Mouse (Mus musculus): Measurements from ENCODE around the gene Prrc2b.

- TF ChIP-seq CTCF (IDR thresholded peaks at IDR 0.05; ENCODE audit: low read depth, low read length) (no peak), POLR2A (IDR thresholded peaks at IDR 0.05; ENCODE audit: extremely low read depth, insufficient read depth, low read length) (no peak)
Observed at GRCm38 (mm10) chr2:32162102-32162501, 11.2 kb downstream of the Prrc2b start.

Data from liver, adult 2 months (tissue).